Mouse (Mus musculus): ENCODE data around the gene Fam57a. TPM values are rescaled to one million over a fixed set of nuclear protein-coding genes. Genes with fewer than 3 reads are reported as not detected.
"Not testable (repeated sequence)": the region's sequence is repeated elsewhere in the genome, so short reads cannot be mapped to it uniquely, and the experiment has no call there.

Gene Fam57a
- total and polyA plus RNA-seq, 2 experiments from 2014 or later, result 17.4 to 25.1 TPM

DNA sequence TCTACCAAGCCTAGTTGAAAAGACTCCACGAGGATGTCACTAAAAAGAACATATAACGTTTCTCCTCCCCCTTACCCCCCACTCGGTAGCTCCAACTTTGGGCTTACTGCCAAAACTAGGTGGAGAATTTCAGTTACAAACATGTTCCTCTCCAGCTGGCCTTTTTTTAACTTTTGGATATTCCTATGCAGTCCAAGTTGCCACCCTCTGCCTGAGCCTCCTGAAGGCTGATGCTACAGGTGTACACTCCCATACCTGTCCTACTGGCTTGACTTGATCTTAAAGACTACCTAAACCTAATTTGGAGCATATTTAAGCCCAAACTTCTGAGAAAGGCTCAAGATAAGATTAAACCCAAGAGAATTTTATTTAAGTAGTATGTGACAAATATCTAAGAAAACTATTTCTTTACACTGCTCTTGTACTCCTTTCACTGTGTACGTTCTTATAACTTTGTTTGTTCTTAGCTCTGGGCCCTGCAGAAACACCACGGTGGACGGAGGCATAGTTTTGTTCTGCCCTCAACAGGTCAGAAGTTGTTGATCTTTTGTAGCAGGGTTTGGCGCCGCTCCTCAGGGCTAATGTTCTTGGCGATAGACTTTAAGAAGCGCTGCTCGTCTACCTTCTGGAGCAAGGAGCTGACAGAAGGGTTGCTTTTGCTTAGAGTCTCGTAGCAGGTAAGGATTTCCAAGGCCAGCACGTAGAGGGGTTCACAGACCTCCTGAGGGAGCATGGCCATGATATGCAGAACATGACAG, 30.9 kb downstream of the Fam57a start:
- Histone ChIP-seq H3K4me2 (ENCODE audit: low read depth) (no peak overlapping the region), H3K27me3 (ENCODE audit: insufficient read depth, low read length) (no peaks in the 10 kb centered on the region), H3K27ac (ENCODE audit: low read depth, low read length) (no peak overlapping the region), H3K4me1 (ENCODE audit: insufficient read depth) (no peaks in the 10 kb centered on the region), H3K4me3 (ENCODE audit: low read depth, low read length) (no peak overlapping the region), H3K9ac (no peak overlapping the region), H3K36me3 (ENCODE audit: insufficient read depth) (peaks cover 65% of the 10 kb centered on the region), H3K9me3 (ENCODE audit: low read length) (no peaks in the 10 kb centered on the region)
- no peak for DNase-seq
- ATAC-seq, result no peak
- no peak for TF ChIP-seq CTCF (IDR thresholded peaks at IDR 0.05; ENCODE audit: low read depth)
- 82% methylated on average over 13 of the region's 13 CpGs for WGBS

DNA sequence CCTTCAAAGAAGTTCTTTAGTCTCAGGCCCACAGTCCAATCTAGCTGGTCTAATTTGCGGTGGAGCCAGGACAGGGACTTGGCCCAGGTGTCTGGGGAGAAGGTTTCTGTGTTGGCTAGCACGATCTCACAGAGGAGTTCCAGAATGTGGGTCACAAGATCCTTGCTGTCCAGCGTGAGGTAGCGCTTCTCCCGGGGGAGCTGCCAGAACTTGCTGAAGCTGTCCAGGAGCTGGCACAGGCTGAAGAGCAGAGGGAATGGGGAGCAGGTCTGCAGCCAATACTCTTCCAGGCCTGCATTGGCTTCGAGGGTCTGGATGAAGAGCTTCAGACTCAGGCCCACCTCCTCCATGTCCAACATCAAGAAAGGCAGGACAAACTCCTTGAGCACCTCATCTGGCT, 32.1 kb downstream of the Fam57a start:
- not testable (repeated sequence) for DNase-seq; H3K4me1 ChIP-seq (ENCODE audit: insufficient read depth); H3K27me3 ChIP-seq (ENCODE audit: insufficient read depth, low read length); H3K4me3 ChIP-seq (ENCODE audit: low read depth, low read length); H3K27ac ChIP-seq (ENCODE audit: low read depth, low read length); ATAC-seq; H3K9ac ChIP-seq; H3K9me3 ChIP-seq (ENCODE audit: low read length); H3K4me2 ChIP-seq (ENCODE audit: low read depth)
- 90% methylated on average over 5 of the region's 6 CpGs for WGBS
- H3K36me3 ChIP-seq (ENCODE audit: insufficient read depth), result peaks cover 53% of the 10 kb centered on the region

DNA sequence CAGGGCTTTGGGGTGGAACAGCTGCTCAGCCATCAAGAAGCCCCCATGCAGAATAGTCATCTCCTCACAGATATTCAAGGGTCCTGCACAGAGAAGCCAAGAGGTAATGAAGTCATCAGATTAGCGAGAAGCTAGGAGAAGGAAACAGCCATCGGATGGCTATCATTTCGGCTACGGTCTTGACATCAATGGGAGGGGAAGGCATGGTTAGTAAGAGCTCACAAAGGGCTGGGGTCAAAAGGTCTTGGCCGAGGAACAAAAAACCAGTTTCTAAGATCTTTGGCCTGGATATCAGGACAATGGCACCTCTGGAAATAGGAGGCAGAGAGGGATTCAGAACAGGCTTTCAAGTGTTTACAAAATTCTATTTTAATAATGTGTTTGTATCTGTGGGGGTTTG, 34.4 kb downstream of the Fam57a start:
- WGBS, result 49% methylated on average over 5 of the region's 5 CpGs
- no peak overlapping the region for H3K4me2 ChIP-seq (ENCODE audit: low read depth)

DNA sequence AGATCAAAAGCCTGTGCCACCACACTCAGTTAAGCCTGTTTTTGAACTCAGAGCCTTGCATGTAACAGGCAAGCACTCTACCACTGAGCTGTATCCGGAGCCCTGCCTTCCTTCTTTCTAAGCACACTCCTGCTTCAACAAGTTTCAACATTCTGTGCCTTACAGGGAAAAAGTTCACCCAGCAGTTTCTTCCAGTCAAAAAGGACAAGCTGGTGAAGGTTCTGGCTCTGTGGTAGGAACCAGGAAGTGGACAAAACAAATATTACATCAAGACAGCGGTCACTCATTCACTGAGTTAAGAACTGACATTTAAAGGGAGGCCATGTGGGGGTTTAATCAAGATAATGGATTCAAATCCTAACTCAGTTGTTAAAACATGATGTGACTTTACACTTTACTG, 35.5 kb downstream of the Fam57a start:
- Histone ChIP-seq H3K9ac (no peak overlapping the region), H3K4me2 (ENCODE audit: low read depth) (no peak overlapping the region), H3K27me3 (ENCODE audit: insufficient read depth, low read length) (no peaks in the 10 kb centered on the region), H3K36me3 (ENCODE audit: insufficient read depth) (peaks cover 30% of the 10 kb centered on the region), H3K27ac (ENCODE audit: low read depth, low read length) (no peak overlapping the region), H3K9me3 (ENCODE audit: low read length) (no peaks in the 10 kb centered on the region), H3K4me1 (ENCODE audit: insufficient read depth) (no peaks in the 10 kb centered on the region; the same call in 1 of the 2 replicates), H3K4me3 (ENCODE audit: low read depth, low read length) (no peak overlapping the region)
- DNase-seq (no peak), ATAC-seq (no peak)
- no peak for TF ChIP-seq CTCF (IDR thresholded peaks at IDR 0.05; ENCODE audit: low read depth)
- WGBS, result 96% methylated on average over 2 of the region's 2 CpGs

More for the DNA sequence above, 34.4 kb downstream of the Fam57a start:
- DNase-seq (no peak), ATAC-seq (no peak)
- TF ChIP-seq CTCF (IDR thresholded peaks at IDR 0.05; ENCODE audit: low read depth), result no peak
- H3K9ac ChIP-seq, result no peak overlapping the region
- peaks cover 32% of the 10 kb centered on the region for H3K36me3 ChIP-seq (ENCODE audit: insufficient read depth)
- no peaks in the 10 kb centered on the region for H3K27me3 ChIP-seq (ENCODE audit: insufficient read depth, low read length)
- H3K4me1 ChIP-seq (ENCODE audit: insufficient read depth), result no peaks in the 10 kb centered on the region; the same call in 1 of the 2 replicates
- H3K9me3 ChIP-seq (ENCODE audit: low read length), result no peaks in the 10 kb centered on the region
- no peak overlapping the region for H3K4me3 ChIP-seq (ENCODE audit: low read depth, low read length)
- no peak overlapping the region for H3K27ac ChIP-seq (ENCODE audit: low read depth, low read length)

DNA sequence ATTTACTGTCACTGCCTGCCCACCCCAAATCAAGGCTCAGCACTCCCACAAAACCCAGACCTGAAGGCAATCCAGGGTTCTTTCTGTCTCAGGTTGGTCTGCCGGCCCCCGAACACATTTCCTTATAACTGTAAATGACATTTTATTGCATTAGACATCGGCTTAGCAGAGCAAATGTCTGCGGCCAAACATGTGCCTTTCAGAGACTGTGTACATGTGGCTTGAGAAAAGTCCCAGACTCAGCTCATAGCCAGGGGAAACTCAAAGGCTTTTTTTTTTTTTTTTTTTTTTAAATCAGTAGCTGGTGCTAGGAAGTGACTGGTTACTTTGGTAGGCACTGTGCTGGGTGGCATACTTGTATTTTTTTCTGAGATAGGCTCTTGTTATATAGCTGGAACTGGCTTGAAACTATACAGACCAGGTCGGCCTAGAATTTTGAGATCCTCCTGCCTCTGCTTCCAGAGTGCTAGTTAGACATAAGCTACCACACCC, 36.6 kb downstream of the Fam57a start:
- no peak overlapping the region for H3K27ac ChIP-seq (ENCODE audit: low read depth, low read length)
- no peak for ATAC-seq
- H3K36me3 ChIP-seq (ENCODE audit: insufficient read depth), result peaks cover 29% of the 10 kb centered on the region

DNA sequence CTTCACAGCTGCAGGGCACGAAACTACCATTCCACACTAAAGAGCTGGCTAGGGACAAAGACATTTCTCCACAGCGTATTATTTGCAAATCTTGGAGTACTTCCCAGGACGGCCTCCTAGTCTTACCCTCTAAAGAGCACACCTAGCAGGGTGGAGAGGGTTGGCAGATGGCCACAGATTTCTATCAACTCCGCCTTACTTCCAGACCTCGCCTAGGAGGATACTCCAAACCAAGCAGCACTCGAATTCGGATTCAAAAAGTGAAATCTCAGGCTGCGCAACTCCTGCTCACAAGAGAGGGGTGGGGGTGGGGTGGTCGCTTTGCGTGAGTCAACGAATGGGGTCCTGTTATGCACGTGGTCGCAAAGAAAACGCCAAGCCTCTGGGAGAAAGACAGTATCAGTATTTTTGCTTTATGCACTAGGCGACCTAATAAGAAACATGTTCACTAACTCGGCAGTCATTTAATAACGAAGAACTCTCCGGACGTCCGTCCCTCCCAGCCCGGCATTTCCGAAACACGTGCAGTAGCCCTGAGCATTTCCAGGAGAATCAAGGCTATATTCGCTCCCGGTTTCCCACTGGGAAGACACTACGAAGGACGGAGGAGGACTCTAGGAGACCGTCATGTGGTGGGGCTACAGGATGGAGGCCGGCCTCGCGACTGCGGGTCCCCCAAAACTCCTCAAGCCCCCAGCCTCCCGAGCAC, 37.4 kb downstream of the Fam57a start:
- Histone ChIP-seq H3K9ac (peak overlapping the region; percentile 86), H3K27ac (ENCODE audit: low read depth, low read length) (peak overlapping the region; percentile 89), H3K27me3 (ENCODE audit: insufficient read depth, low read length) (no peaks in the 10 kb centered on the region), H3K4me2 (ENCODE audit: low read depth) (peak overlapping the region; percentile 64), H3K4me3 (ENCODE audit: low read depth, low read length) (peak overlapping the region; percentile 67), H3K9me3 (ENCODE audit: low read length) (no peaks in the 10 kb centered on the region), H3K4me1 (ENCODE audit: insufficient read depth) (no peaks in the 10 kb centered on the region; the same call in 1 of the 2 replicates), H3K36me3 (ENCODE audit: insufficient read depth) (peaks cover 30% of the 10 kb centered on the region)
- peak; percentile 62 for ATAC-seq
- 1% methylated on average over 33 of the region's 33 CpGs for WGBS
- no peak for TF ChIP-seq CTCF (IDR thresholded peaks at IDR 0.05; ENCODE audit: low read depth)
- DNase-seq, result peak; percentile 72

More for the DNA sequence above, 36.6 kb downstream of the Fam57a start:
- Histone ChIP-seq H3K9ac (no peak overlapping the region), H3K27me3 (ENCODE audit: insufficient read depth, low read length) (no peaks in the 10 kb centered on the region), H3K4me1 (ENCODE audit: insufficient read depth) (no peaks in the 10 kb centered on the region; the same call in 1 of the 2 replicates), H3K4me2 (ENCODE audit: low read depth) (peak overlapping the region; percentile 64; the same call in 1 of the 2 replicates), H3K4me3 (ENCODE audit: low read depth, low read length) (no peak overlapping the region), H3K9me3 (ENCODE audit: low read length) (no peaks in the 10 kb centered on the region)
- DNase-seq, result no peak
- 94% methylated on average over 5 of the region's 5 CpGs for WGBS
- no peak for TF ChIP-seq CTCF (IDR thresholded peaks at IDR 0.05; ENCODE audit: low read depth)

DNA sequence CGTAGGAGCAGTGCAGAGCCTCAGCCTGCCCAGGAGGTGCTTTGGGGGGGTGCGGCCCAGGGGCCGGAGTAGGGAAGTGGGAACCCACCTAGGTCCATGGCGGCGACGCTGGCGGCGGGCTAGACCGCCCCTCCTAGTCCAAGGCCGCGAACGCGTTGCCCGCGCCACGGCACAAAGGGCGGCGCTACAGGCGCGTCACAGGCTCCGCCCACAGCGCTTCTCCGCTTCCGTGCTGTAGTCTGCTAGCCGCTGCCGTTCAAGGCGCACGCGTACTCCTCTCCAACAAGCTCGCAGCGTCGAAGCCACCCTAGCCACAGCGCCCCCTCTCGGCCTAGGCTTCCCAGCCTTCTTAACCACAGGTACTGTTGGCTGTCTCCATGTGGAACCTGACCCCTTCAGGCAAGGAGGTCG, 37.9 kb downstream of the Fam57a start, which contains the start of the genes Dbil5 and Gemin4:
TSS of gene Dbil5 (plus strand) at position 219 of the 411 bp plus-strand sequence.
TSS of gene Gemin4 (minus strand) at position 275 of the 411 bp plus-strand sequence.
- DNase-seq (peak; percentile 98), ATAC-seq (peak; percentile 99)
- Histone ChIP-seq H3K4me3 (ENCODE audit: low read depth, low read length) (peak within 1 kb of the TSS; percentile 67), H3K36me3 (ENCODE audit: insufficient read depth) (peaks cover 29% of the 10 kb centered on the region), H3K9me3 (ENCODE audit: low read length) (no peaks in the 10 kb centered on the region), H3K4me2 (ENCODE audit: low read depth) (peak within 1 kb of the TSS; percentile 64), H3K4me1 (ENCODE audit: insufficient read depth) (no peaks in the 10 kb centered on the region; the same call in 1 of the 2 replicates), H3K27me3 (ENCODE audit: insufficient read depth, low read length) (no peaks in the 10 kb centered on the region), H3K9ac (peak within 1 kb of the TSS; percentile 86), H3K27ac (ENCODE audit: low read depth, low read length) (peak within 1 kb of the TSS; percentile 89)
- peak; percentile 99 for TF ChIP-seq CTCF (IDR thresholded peaks at IDR 0.05; ENCODE audit: low read depth)
- 4% methylated on average over 35 of the region's 35 CpGs for WGBS
